Mouse (Mus musculus) erythroblast, embryonic 14.5 days (primary cell): ENCODE data around the gene Plk1. TPM values are rescaled to one million over a fixed set of nuclear protein-coding genes. Genes with fewer than 3 reads are reported as not detected.
A peak's percentile ranks its signal among the peaks of the same experiment; 100 is the strongest.

Experiments
- H3K27me3 ChIP-seq: 2 replicates; pipeline ENCODE4 v1.6.1; 2012; ENCODE audit warnings: inconsistent platforms; ENCODE audit not compliant: control insufficient read depth
- H3K36me3 ChIP-seq: 2 replicates; pipeline ENCODE4 v1.6.1; 2012; ENCODE audit warnings: mild to moderate bottlenecking, inconsistent platforms; ENCODE audit not compliant: control insufficient read depth
- H3K4me1 ChIP-seq: 2 replicates; pipeline ENCODE4 v1.6.1; 2012; ENCODE audit warnings: inconsistent platforms; ENCODE audit not compliant: control insufficient read depth
- H3K4me3 ChIP-seq: replicated peaks from 2 replicates; pipeline ENCODE3; 2012; ENCODE audit warnings: moderate library complexity, mild to moderate bottlenecking, inconsistent platforms
- H3K9me3 ChIP-seq: 2 replicates; pipeline ENCODE4 v1.6.1; 2012; ENCODE audit warnings: low read length, inconsistent platforms, mixed read lengths; ENCODE audit not compliant: control insufficient read depth
- GATA1 ChIP-seq: IDR thresholded peaks from 2 replicates; pipeline ENCODE4 v1.6.1; 2012; ENCODE audit warnings: low read length, inconsistent platforms, mixed read lengths
- TAL1 ChIP-seq: IDR thresholded peaks from 3 replicates; pipeline ENCODE4 v1.6.1; 2012; ENCODE audit warnings: low read length, inconsistent platforms, mixed read lengths
- polyA plus RNA-seq: library from polyadenylated mRNA; stranded (reverse); fragments of >175 nt; gene quantifications from 2 replicates; pipeline ENCODE4 v1.2.3, GENCODE M21; 2012

Plk1 gene
- polyA plus RNA-seq, 1 experiment: 43.1 TPM

- TF ChIP-seq GATA1 (no peak), TAL1 (no peak)
- H3K4me1 ChIP-seq: peaks cover 9% of the 10 kb centered on the region
- H3K4me3 ChIP-seq: no peak overlapping the region
- no peaks in the 10 kb centered on the region for H3K9me3 ChIP-seq
- no peaks in the 10 kb centered on the region for H3K27me3 ChIP-seq
- H3K36me3 ChIP-seq: peaks cover 86% of the 10 kb centered on the region
These were observed 21.0 kb upstream of the Plk1 start for GRCm38 (mm10) chr7:122138190-122138589.

DNA sequence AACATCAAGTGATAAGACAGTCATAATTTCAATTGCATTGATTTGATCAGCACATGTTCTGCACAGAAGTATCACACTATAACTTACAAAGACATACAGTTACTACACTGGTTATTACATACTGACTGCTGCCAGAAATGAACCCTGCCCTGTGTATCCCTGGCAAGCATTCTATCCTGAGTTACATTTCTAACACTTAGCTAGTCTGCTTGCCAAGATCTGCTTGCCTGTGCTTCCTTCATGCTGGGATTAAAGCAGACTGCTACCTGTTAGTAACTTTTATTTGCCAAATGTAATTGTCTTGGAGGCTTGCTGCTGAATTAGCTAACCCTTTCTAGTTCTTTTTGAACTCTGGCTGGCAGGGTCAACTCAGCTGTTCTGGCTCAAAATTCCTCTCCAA, 18.2 kb upstream of the Plk1 start:
- Histone ChIP-seq H3K4me1 (no peaks in the 10 kb centered on the region), H3K27me3 (no peaks in the 10 kb centered on the region), H3K36me3 (peaks cover 95% of the 10 kb centered on the region), H3K4me3 (no peak overlapping the region), H3K9me3 (no peaks in the 10 kb centered on the region)
- TF ChIP-seq TAL1: no peak
- TF ChIP-seq GATA1: no peak

DNA sequence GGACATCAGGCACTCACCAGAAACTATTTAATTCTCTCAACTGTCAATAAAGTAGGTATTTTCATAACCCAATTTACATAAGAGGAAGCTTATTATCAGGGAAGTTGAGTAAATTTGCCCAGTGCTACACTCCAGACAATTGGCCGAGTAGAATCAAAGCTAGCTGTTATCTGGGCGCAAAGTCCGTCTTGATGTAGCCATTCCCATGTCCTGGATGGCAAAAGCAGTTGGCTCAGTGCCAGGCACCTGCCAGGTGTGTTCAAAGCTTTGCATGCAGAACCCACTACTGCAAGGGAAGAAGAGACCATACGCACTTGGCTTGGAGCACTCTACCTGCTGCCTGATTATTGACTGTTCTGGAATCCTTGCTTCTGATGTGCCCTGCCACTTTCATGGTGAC, 6.8 kb upstream of the Plk1 start:
- Histone ChIP-seq H3K4me1 (peaks cover 20% of the 10 kb centered on the region), H3K36me3 (peaks cover 87% of the 10 kb centered on the region), H3K9me3 (no peaks in the 10 kb centered on the region), H3K4me3 (no peak overlapping the region), H3K27me3 (no peaks in the 10 kb centered on the region)
- TF ChIP-seq GATA1 (no peak), TAL1 (no peak)

GRCm38 (mm10) chr7:122158488-122158887, 751 bp upstream of the Plk1 start:
- no peak for TF ChIP-seq TAL1
- no peak for TF ChIP-seq GATA1

DNA sequence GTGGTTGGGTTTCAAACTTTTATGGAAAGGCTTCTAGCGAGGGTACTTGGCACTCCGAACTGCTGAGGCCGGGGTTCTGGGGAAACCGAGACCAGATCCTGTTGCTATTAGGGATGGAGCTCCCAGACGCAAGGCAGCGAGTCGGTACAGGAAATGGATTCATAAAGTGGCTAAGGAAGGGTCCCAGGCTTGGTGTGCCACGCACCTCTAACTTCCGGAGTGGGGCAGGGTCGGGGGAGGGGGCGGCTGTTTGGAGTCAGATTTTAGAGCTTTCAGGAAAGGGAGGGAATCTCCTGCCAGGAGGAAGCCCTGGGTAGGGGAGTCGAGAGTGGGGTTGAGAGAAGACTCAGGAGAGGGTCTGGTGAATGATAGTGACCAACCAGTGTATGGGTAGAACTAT, 798 bp downstream of the Plk1 start:
- Histone ChIP-seq H3K27me3 (no peaks in the 10 kb centered on the region), H3K4me1 (peaks cover 74% of the 10 kb centered on the region), H3K36me3 (peaks cover 82% of the 10 kb centered on the region)

More at GRCm38 (mm10) chr7:122158488-122158887, 751 bp upstream of the Plk1 start:
- Histone ChIP-seq H3K4me3 (peak overlapping the region; percentile 67), H3K27me3 (no peaks in the 10 kb centered on the region), H3K9me3 (peaks cover 2% of the 10 kb centered on the region; the same call in 1 of the 2 replicates), H3K4me1 (peaks cover 63% of the 10 kb centered on the region), H3K36me3 (peaks cover 76% of the 10 kb centered on the region)

GRCm38 (mm10) chr7:122163766-122164165, 4.5 kb downstream of the Plk1 start:
- H3K9me3 ChIP-seq: peaks cover 2% of the 10 kb centered on the region; the same call in 1 of the 2 replicates
- H3K4me3 ChIP-seq: no peak overlapping the region
- no peaks in the 10 kb centered on the region for H3K27me3 ChIP-seq
- H3K4me1 ChIP-seq: peaks cover 54% of the 10 kb centered on the region
- H3K36me3 ChIP-seq: peaks cover 91% of the 10 kb centered on the region
- TF ChIP-seq GATA1: no peak

More for the DNA sequence above, 798 bp downstream of the Plk1 start:
- Histone ChIP-seq H3K9me3 (peaks cover 2% of the 10 kb centered on the region; the same call in 1 of the 2 replicates), H3K4me3 (peak overlapping the region; percentile 67)
- TF ChIP-seq GATA1 (no peak), TAL1 (no peak)

- Histone ChIP-seq H3K4me3 (no peak overlapping the region), H3K4me1 (peaks cover 35% of the 10 kb centered on the region), H3K27me3 (no peaks in the 10 kb centered on the region; the same call in 1 of the 2 replicates), H3K36me3 (peaks cover 96% of the 10 kb centered on the region), H3K9me3 (no peaks in the 10 kb centered on the region)
- TF ChIP-seq GATA1: no peak
- no peak for TF ChIP-seq TAL1
These were observed 8.0 kb downstream of the Plk1 start for GRCm38 (mm10) chr7:122167203-122167602.

DNA sequence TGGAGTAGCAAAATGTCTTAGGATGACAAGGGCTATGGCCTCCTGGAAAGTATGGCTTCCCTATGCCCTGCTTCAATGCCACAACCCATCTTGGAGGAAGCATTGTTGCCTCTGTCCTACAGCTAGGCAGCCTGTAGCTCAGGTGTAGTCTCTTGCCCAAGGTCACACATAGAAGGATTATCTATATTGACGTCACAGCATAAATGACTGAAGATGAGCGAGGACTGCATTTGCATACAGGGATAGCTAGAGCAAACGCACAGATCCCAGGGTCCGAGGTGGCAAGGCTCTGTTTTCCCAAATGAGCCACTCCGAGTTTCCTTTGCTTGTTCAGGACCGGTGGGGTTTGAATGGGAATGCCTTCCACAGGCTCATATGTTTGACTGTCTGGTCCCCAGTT, 11.5 kb downstream of the Plk1 start:
- Histone ChIP-seq H3K4me3 (no peak overlapping the region), H3K4me1 (peaks cover 7% of the 10 kb centered on the region), H3K27me3 (no peaks in the 10 kb centered on the region; the same call in 1 of the 2 replicates), H3K36me3 (peaks cover 61% of the 10 kb centered on the region), H3K9me3 (no peaks in the 10 kb centered on the region)
- TF ChIP-seq TAL1 (no peak), GATA1 (no peak)

GRCm38 (mm10) chr7:122171613-122172012, 12.4 kb downstream of the Plk1 start:
- Histone ChIP-seq H3K4me3 (no peak overlapping the region), H3K4me1 (peaks cover 2% of the 10 kb centered on the region), H3K9me3 (no peaks in the 10 kb centered on the region), H3K27me3 (no peaks in the 10 kb centered on the region; the same call in 1 of the 2 replicates), H3K36me3 (peaks cover 52% of the 10 kb centered on the region)
- no peak for TF ChIP-seq GATA1
- TF ChIP-seq TAL1: no peak

- no peak overlapping the region for H3K4me3 ChIP-seq
- H3K9me3 ChIP-seq: no peaks in the 10 kb centered on the region
- no peaks in the 10 kb centered on the region for H3K36me3 ChIP-seq
- peaks cover 6% of the 10 kb centered on the region for H3K27me3 ChIP-seq
- TF ChIP-seq GATA1: no peak
- TF ChIP-seq TAL1: no peak
- no peaks in the 10 kb centered on the region for H3K4me1 ChIP-seq
These were observed 21.5 kb downstream of the Plk1 start for GRCm38 (mm10) chr7:122180720-122181119.
